In the genomic region with DNA sequence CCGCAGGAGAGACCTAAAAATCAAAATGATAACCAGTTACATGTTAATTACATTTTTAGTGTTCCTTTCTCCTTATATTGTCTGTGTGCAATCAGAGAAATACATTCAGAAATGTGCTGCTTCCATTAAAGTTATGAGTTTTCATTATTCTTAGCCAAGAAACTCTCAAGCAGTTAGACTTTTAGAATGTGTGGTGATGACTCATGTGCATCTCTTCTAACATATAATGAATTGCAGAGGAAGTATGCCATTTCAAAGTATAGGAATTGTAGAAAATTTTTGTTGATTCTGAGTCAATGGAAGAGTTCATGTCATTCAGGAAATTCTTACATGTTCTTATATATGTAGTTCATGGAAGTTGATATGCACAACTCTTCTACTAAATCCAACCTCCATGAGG, we compare ENCODE assay signal across 28 mouse cellular contexts. TPM values are rescaled to one million over a fixed set of nuclear protein-coding genes. Genes with fewer than 3 reads are reported as not detected.
DNase-seq lines count a peak whose midpoint lies in the region; ATAC-seq lines count a peak whose summit lies in the region.
"Had no signal": no experiment of that assay in that cellular context is flagged by ENCODE, and none has a peak within 500 bp of the region (broad histone marks: within the 10 kb centered on the region; RNA-seq: fewer than 3 reads in every experiment).

No protein-coding gene starts in this region.

- DNase-seq in frontal cortex, postnatal 14 days (ENCODE audit: low spot score in 2 of 2): no peak
- DNase-seq in brain, adult 2 months (ENCODE audit: low read depth, low spot score): peak; percentile 6
- DNase-seq in telencephalon, adult 2 months (ENCODE audit: low read depth, low spot score): peak; percentile 1
- no peak for DNase-seq in embryo, embryonic 11 days
- DNase-seq: adrenal gland, adult 8-10 months; adrenal gland, postnatal 14 days; adrenal gland, postnatal 36 days; cerebellum, adult 11 months; cerebellum, adult 18-20 months; cerebellum, adult 8-10 months; cerebellum, adult 9-11 months; cerebellum, postnatal 14 days; cerebellum, postnatal 36 days; forebrain, postnatal 0 days had no signal

- ATAC-seq in frontal cortex, adult (ENCODE audit: low TSS enrichment): peak; percentile 67; the same call in 1 of the 2 replicates
- no peak for ATAC-seq in inflammation-experienced regulatory T-cells, adult 6 months
- ATAC-seq: activated CD4-positive, CD25-positive, alpha-beta regulatory T cell, adult 4 months; forebrain, embryonic 13.5 days; forebrain, embryonic 15.5 days; forebrain, postnatal 0 days; Patski had no signal

RNA-seq across cellular contexts. Expression of gene Prl8a6, which starts 5.3 kb away (rescaled TPM):
- polyA plus RNA-seq in inflammation-experienced regulatory T-cells, adult 6 months (2017; shearing (Covaris generic)): not detected
- polyA plus RNA-seq: activated CD4-positive, CD25-positive, alpha-beta regulatory T cell, adult 4 months; brain, embryonic 14.5 days; C2C12; embryonic facial prominence, embryonic 10.5 days; embryonic facial prominence, embryonic 12.5 days; embryonic facial prominence, embryonic 14.5 days; erythroblast, embryonic 14.5 days; forebrain, embryonic 10.5 days; forebrain, embryonic 13.5 days; forebrain, embryonic 15.5 days; forebrain, postnatal 0 days; frontal cortex, adult 2 months; Patski had no signal

RNA-seq across cellular contexts. Expression of gene Prl2b1, which starts 42.5 kb away (rescaled TPM):
- polyA plus RNA-seq in inflammation-experienced regulatory T-cells, adult 6 months (2017; shearing (Covaris generic)): not detected
- polyA plus RNA-seq: activated CD4-positive, CD25-positive, alpha-beta regulatory T cell, adult 4 months; C2C12; embryonic facial prominence, embryonic 10.5 days; embryonic facial prominence, embryonic 12.5 days; embryonic facial prominence, embryonic 14.5 days; erythroblast, embryonic 14.5 days; forebrain, embryonic 10.5 days; forebrain, embryonic 13.5 days; forebrain, embryonic 15.5 days; forebrain, postnatal 0 days; Patski had no signal

Comparison
In these comparisons a context has a peak if more than half of its experiments do, and no peak if none do; other contexts are left out.
1. DNase-seq: peak in brain, adult 2 months (single experiment) and telencephalon, adult 2 months (single experiment); none in frontal cortex, postnatal 14 days (0 of 2) and embryo, embryonic 11 days (single experiment).